Mouse (Mus musculus) forebrain, embryonic 14.5 days (tissue): ENCODE measurements at regions not wholly inside any gene's neighbourhood (a gene's known extent, or its start where the extent isn't known, plus 50 kb on each side); places are given as distances from the start of the nearest gene placed in this dataset.
A peak's percentile ranks its signal among the peaks of the same experiment; 100 is the strongest.

ENCODE experiments used
- ATAC-seq: fragments of 200-750 bp; cut with Nextera tagmentation; 2 replicates; pipeline ENCODE4 v1.8.0; 2017; ENCODE audit warnings: mild to moderate bottlenecking, moderate library complexity
- DNase-seq: peaks from one replicate; pipeline ENCODE4 v3.0.0-alpha.2; 2015; ENCODE audit warnings: low spot score
- H3K27ac ChIP-seq: fragments of 300-500 bp; sonication (generic); 2 replicates; pipeline ENCODE4 v1.5.1; 2014; ENCODE audit warnings: low read depth, mild to moderate bottlenecking, control low read depth, low read length, moderate library complexity
- H3K27me3 ChIP-seq: fragments of 300-500 bp; sonication (generic); replicated peaks from 2 replicates; pipeline ENCODE4 v1.6.1; 2014; ENCODE audit warnings: low read length, control low read depth, mixed read lengths; ENCODE audit not compliant: control insufficient read depth, insufficient read depth
- H3K36me3 ChIP-seq: fragments of 300-500 bp; sonication (generic); 2 replicates; pipeline ENCODE4 v1.6.1; 2014; ENCODE audit warnings: low read length, control low read depth; ENCODE audit not compliant: control insufficient read depth, insufficient read depth
- H3K4me1 ChIP-seq: fragments of 300-500 bp; sonication (generic); 2 replicates; pipeline ENCODE4 v1.6.1; 2014; ENCODE audit warnings: antibody characterized with exemption, low read length, control low read depth; ENCODE audit not compliant: control insufficient read depth, insufficient read depth
- H3K4me2 ChIP-seq: fragments of 300-500 bp; sonication (generic); 2 replicates; pipeline ENCODE4 v1.6.1; 2014; ENCODE audit warnings: mild to moderate bottlenecking, control low read depth, low read length
- H3K4me3 ChIP-seq: fragments of 300-500 bp; sonication (generic); 2 replicates; pipeline ENCODE4 v1.5.1; 2014; ENCODE audit warnings: low read depth, low read length, control low read depth
- H3K9ac ChIP-seq: fragments of 300-500 bp; sonication (generic); 2 replicates; pipeline ENCODE4 v1.6.1; 2014; ENCODE audit warnings: mild to moderate bottlenecking, low read length, control low read depth, moderate library complexity
- H3K9me3 ChIP-seq: fragments of 300-500 bp; sonication (generic); replicated peaks from 2 replicates; pipeline ENCODE4 v1.6.1; 2016; ENCODE audit warnings: low read length, control low read depth, mixed read lengths; ENCODE audit not compliant: control insufficient read depth
- WGBS: fragments of 180-500 bp; shearing (Covaris S2); extraction: QIAGEN DNeasy Blood & Tissue Kit; methylation state at CpG from one replicate; pipeline ENCODE4 v1.1.7; 2014; 5-methylcytosine and 5-hydroxymethylcytosine counted together

- DNase-seq = no peak
Measured at GRCm38 (mm10) chr17:45966736-45967135, 65.4 kb downstream of the Vegfa start.

GRCm38 (mm10) chr17:45964031-45964430, 68.1 kb downstream of the Vegfa start:
- ATAC-seq = no peak
- H3K9ac ChIP-seq = no peak overlapping the region

More at GRCm38 (mm10) chr17:45966736-45967135, 65.4 kb downstream of the Vegfa start:
- Histone ChIP-seq H3K9me3 (no peaks in the 10 kb centered on the region), H3K9ac (no peak overlapping the region), H3K4me1 (no peaks in the 10 kb centered on the region), H3K4me3 (no peak overlapping the region), H3K4me2 (no peak overlapping the region), H3K36me3 (no peaks in the 10 kb centered on the region), H3K27ac (no peak overlapping the region), H3K27me3 (no peaks in the 10 kb centered on the region)
- WGBS = 8% methylated on average over 4 of the region's 4 CpGs
- no peak for ATAC-seq

GRCm38 (mm10) chr17:45963332-45963731, 68.8 kb downstream of the Vegfa start:
- Histone ChIP-seq H3K4me2 (no peak overlapping the region), H3K27me3 (no peaks in the 10 kb centered on the region), H3K4me3 (no peak overlapping the region), H3K27ac (no peak overlapping the region), H3K36me3 (no peaks in the 10 kb centered on the region), H3K4me1 (no peaks in the 10 kb centered on the region), H3K9me3 (no peaks in the 10 kb centered on the region), H3K9ac (no peak overlapping the region)
- ATAC-seq = no peak
- WGBS = 75% methylated on average over 3 of the region's 3 CpGs
- DNase-seq = no peak

More at GRCm38 (mm10) chr17:45964031-45964430, 68.1 kb downstream of the Vegfa start:
- DNase-seq = no peak
- H3K4me2 ChIP-seq = no peak overlapping the region
- no peak overlapping the region for H3K4me3 ChIP-seq
- no peaks in the 10 kb centered on the region for H3K27me3 ChIP-seq
- H3K9me3 ChIP-seq = no peaks in the 10 kb centered on the region
- H3K4me1 ChIP-seq = no peaks in the 10 kb centered on the region
- no peaks in the 10 kb centered on the region for H3K36me3 ChIP-seq
- H3K27ac ChIP-seq = no peak overlapping the region

- 88% methylated on average over 16 of the region's 16 CpGs for whole genome bisulfite sequencing
- ATAC-seq (no peak), DNase-seq (no peak)
- no peak overlapping the region for H3K4me2 ChIP-seq
- H3K4me1 ChIP-seq = no peaks in the 10 kb centered on the region
- H3K27me3 ChIP-seq = no peaks in the 10 kb centered on the region
- H3K4me3 ChIP-seq = no peak overlapping the region
- no peak overlapping the region for H3K9ac ChIP-seq
- no peak overlapping the region for H3K27ac ChIP-seq
- no peaks in the 10 kb centered on the region for H3K9me3 ChIP-seq
- no peaks in the 10 kb centered on the region for H3K36me3 ChIP-seq
Measured at GRCm38 (mm10) chr17:45961626-45962319, 70.4 kb downstream of the Vegfa start.

GRCm38 (mm10) chr17:45958094-45958881, 73.9 kb downstream of the Vegfa start:
- no peaks in the 10 kb centered on the region for H3K36me3 ChIP-seq
- ATAC-seq (no peak), DNase-seq (peak; percentile 16)
- no peaks in the 10 kb centered on the region for H3K4me1 ChIP-seq
- H3K4me3 ChIP-seq = no peak overlapping the region
- H3K4me2 ChIP-seq = no peak overlapping the region
- no peak overlapping the region for H3K9ac ChIP-seq
- WGBS = 87% methylated on average over 7 of the region's 7 CpGs
- H3K27me3 ChIP-seq = no peaks in the 10 kb centered on the region
- H3K9me3 ChIP-seq = no peaks in the 10 kb centered on the region
- H3K27ac ChIP-seq = no peak overlapping the region

- Histone ChIP-seq H3K27ac (no peak overlapping the region), H3K9me3 (no peaks in the 10 kb centered on the region), H3K4me1 (no peaks in the 10 kb centered on the region), H3K4me2 (no peak overlapping the region), H3K36me3 (no peaks in the 10 kb centered on the region), H3K4me3 (no peak overlapping the region), H3K27me3 (no peaks in the 10 kb centered on the region), H3K9ac (no peak overlapping the region)
- ATAC-seq (no peak), DNase-seq (no peak)
- WGBS = 42% methylated on average over 10 of the region's 10 CpGs
Measured at GRCm38 (mm10) chr17:45955481-45955880, 76.7 kb downstream of the Vegfa start.

GRCm38 (mm10) chr17:45954824-45955223, 77.3 kb downstream of the Vegfa start:
- 89% methylated on average over 7 of the region's 7 CpGs for WGBS
- no peaks in the 10 kb centered on the region for H3K4me1 ChIP-seq
- H3K27ac ChIP-seq = no peak overlapping the region
- no peak overlapping the region for H3K4me3 ChIP-seq
- H3K4me2 ChIP-seq = no peak overlapping the region
- no peak for ATAC-seq
- no peak for DNase-seq
- no peaks in the 10 kb centered on the region for H3K27me3 ChIP-seq
- H3K36me3 ChIP-seq = no peaks in the 10 kb centered on the region
- no peak overlapping the region for H3K9ac ChIP-seq
- no peaks in the 10 kb centered on the region for H3K9me3 ChIP-seq

- WGBS = 89% methylated on average over 8 of the region's 8 CpGs
- Histone ChIP-seq H3K4me1 (no peaks in the 10 kb centered on the region), H3K36me3 (no peaks in the 10 kb centered on the region), H3K27ac (no peak overlapping the region), H3K4me3 (no peak overlapping the region), H3K4me2 (no peak overlapping the region), H3K27me3 (no peaks in the 10 kb centered on the region), H3K9ac (no peak overlapping the region), H3K9me3 (no peaks in the 10 kb centered on the region)
- no peak for ATAC-seq
- no peak for DNase-seq
Measured at GRCm38 (mm10) chr17:45953523-45953922, 78.6 kb downstream of the Vegfa start.

- WGBS = 66% methylated on average over 9 of the region's 9 CpGs
- H3K27me3 ChIP-seq = no peaks in the 10 kb centered on the region
- DNase-seq (no peak), ATAC-seq (no peak)
- H3K4me2 ChIP-seq = no peak overlapping the region
- H3K36me3 ChIP-seq = no peaks in the 10 kb centered on the region
- no peak overlapping the region for H3K9ac ChIP-seq
- H3K4me1 ChIP-seq = no peaks in the 10 kb centered on the region
- H3K9me3 ChIP-seq = no peaks in the 10 kb centered on the region
- no peak overlapping the region for H3K4me3 ChIP-seq
- no peak overlapping the region for H3K27ac ChIP-seq
Measured at GRCm38 (mm10) chr17:45950533-45951164, 81.5 kb downstream of the Vegfa start.
